Mouse (Mus musculus): ENCODE data around the gene Tanc1. TPM values are rescaled to one million over a fixed set of nuclear protein-coding genes. Genes with fewer than 3 reads are reported as not detected.

Gene Tanc1
- polyA plus RNA-seq, 1 experiment from 2014 or later = 14.4 TPM

DNA sequence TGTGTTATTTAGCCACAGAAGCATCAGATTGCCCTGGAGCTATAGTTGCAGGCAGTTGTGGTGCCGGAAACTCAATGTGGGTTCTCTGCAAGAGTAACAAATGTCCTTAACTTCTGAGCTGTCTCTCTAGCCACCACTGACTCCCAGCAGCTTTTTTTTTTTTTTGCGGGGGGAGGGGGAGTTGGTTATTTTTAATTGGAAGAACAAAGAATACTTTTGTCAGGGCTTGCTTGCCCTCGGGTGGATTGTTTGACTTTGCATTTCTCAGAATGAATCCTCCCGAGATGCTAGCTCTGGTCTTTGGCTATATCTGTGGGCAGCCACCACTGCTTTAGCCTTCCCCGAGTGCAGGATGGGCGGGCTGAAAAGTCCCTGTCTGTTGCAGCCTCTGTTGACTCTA is 139.3 kb downstream of the Tanc1 start:
- ATAC-seq (ENCODE audit: insufficient read depth, low FRiP score, low TSS enrichment) (no peak), DNase-seq (ENCODE audit: low spot score) (no peak)
- Histone ChIP-seq H3K4me2 (ENCODE audit: low read depth) (no peak overlapping the region), H3K9ac (ENCODE audit: low read length) (no peak overlapping the region), H3K36me3 (ENCODE audit: control insufficient read depth, insufficient read depth, low read length) (peaks cover 2% of the 10 kb centered on the region; the same call in 1 of the 2 replicates), H3K9me3 (ENCODE audit: control insufficient read depth, low read length) (no peaks in the 10 kb centered on the region), H3K4me3 (ENCODE audit: low read depth, low read length) (no peak overlapping the region), H3K4me1 (ENCODE audit: control insufficient read depth, insufficient read depth, low read length) (no peaks in the 10 kb centered on the region), H3K27me3 (ENCODE audit: control insufficient read depth, insufficient read depth, low read length) (no peaks in the 10 kb centered on the region), H3K27ac (ENCODE audit: low read depth, low read length) (no peak overlapping the region)
- WGBS = 76% methylated on average over 6 of the region's 6 CpGs

DNA sequence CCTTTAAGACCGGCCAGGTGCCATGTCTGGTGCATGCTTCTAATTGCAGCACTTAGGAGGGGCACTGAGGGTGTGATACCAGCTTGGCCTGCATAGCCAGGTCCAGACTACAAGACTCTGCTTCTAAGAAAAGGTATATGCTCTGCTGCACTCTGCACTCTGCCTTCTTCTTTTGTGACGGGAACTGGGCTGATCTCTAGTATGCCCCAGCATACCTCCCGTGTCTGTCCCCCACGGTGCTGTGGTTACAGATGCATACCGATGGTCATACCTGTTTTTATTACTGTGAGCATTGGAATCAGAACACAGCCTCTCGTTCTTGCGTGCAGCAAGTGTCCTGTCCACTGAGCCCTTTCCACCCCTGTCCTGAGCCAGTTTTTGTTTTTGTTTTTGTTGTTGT is 140.3 kb downstream of the Tanc1 start:
- Histone ChIP-seq H3K36me3 (ENCODE audit: control insufficient read depth, insufficient read depth, low read length) (peaks cover 2% of the 10 kb centered on the region; the same call in 1 of the 2 replicates), H3K4me3 (ENCODE audit: low read depth, low read length) (no peak overlapping the region), H3K27ac (ENCODE audit: low read depth, low read length) (no peak overlapping the region), H3K9ac (ENCODE audit: low read length) (no peak overlapping the region), H3K9me3 (ENCODE audit: control insufficient read depth, low read length) (no peaks in the 10 kb centered on the region), H3K4me2 (ENCODE audit: low read depth) (no peak overlapping the region), H3K4me1 (ENCODE audit: control insufficient read depth, insufficient read depth, low read length) (no peaks in the 10 kb centered on the region), H3K27me3 (ENCODE audit: control insufficient read depth, insufficient read depth, low read length) (no peaks in the 10 kb centered on the region)
- WGBS = 85% methylated on average over 7 of the region's 7 CpGs
- ATAC-seq (ENCODE audit: insufficient read depth, low FRiP score, low TSS enrichment) (no peak), DNase-seq (ENCODE audit: low spot score) (no peak)

DNA sequence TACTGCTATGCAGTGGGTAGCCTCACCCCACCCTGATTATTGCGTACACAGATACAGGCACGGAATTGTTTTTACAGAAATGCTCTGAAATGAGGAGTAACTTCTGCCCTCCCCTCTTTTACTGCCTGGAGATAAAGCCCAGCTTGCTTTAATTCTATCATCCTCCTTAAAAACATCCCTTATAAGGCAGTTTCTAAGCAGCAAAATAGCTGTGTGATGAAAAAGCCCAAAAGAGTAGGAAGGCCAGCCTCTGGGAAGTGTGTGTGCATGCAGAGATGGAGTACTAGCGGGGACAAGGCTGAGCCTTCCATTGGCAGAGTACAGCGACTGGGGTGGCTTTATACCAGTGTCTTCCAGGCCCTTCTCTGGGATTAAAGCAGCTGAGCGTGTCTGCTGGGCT is 140.9 kb downstream of the Tanc1 start:
- Histone ChIP-seq H3K4me3 (ENCODE audit: low read depth, low read length) (no peak overlapping the region), H3K4me2 (ENCODE audit: low read depth) (no peak overlapping the region), H3K27ac (ENCODE audit: low read depth, low read length) (no peak overlapping the region), H3K9me3 (ENCODE audit: control insufficient read depth, low read length) (no peaks in the 10 kb centered on the region), H3K4me1 (ENCODE audit: control insufficient read depth, insufficient read depth, low read length) (no peaks in the 10 kb centered on the region), H3K9ac (ENCODE audit: low read length) (no peak overlapping the region), H3K36me3 (ENCODE audit: control insufficient read depth, insufficient read depth, low read length) (peaks cover 2% of the 10 kb centered on the region; the same call in 1 of the 2 replicates), H3K27me3 (ENCODE audit: control insufficient read depth, insufficient read depth, low read length) (no peaks in the 10 kb centered on the region)
- no peak for DNase-seq (ENCODE audit: low spot score)
- 79% methylated on average over 5 of the region's 5 CpGs for WGBS
- no peak for ATAC-seq (ENCODE audit: insufficient read depth, low FRiP score, low TSS enrichment)

DNA sequence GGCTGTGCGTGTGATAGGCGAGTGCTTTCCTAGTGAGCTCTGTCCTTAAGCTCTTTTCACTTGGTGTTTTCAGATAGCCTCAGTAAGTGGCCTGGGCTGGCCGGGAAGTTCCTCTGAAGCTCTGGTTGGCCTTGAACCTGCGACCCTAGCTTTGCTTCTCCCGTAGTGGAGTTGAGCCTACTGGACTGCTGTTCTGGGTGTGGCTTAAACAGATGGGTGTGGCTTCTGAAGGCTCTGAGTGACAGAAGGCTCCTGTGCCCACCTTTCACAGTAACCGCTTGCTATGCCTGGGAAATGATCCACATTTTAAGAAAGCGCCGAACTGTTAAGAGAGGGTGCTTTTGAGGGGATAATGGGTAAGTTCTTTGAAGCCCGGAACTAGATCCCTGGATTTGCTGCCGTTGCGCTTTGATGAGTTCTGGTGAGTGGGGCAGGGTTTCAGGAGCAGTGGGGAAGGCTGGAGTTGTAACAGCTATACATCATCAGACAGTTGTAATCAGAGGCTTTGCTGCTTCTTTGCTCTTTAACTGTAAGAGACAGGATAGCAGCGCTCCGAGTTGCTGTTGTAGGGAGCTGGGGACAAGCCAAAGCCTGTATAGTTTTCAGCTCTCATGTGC is 144.4 kb downstream of the Tanc1 start:
- WGBS = 87% methylated on average over 13 of the region's 13 CpGs
- no peak for DNase-seq (ENCODE audit: low spot score)
- ATAC-seq (ENCODE audit: insufficient read depth, low FRiP score, low TSS enrichment) = no peak
- Histone ChIP-seq H3K36me3 (ENCODE audit: control insufficient read depth, insufficient read depth, low read length) (no peaks in the 10 kb centered on the region), H3K4me1 (ENCODE audit: control insufficient read depth, insufficient read depth, low read length) (0 out of 2 replicates have a peak, but pooled peaks cover 3% of the 10 kb centered on the region), H3K27me3 (ENCODE audit: control insufficient read depth, insufficient read depth, low read length) (no peaks in the 10 kb centered on the region), H3K9ac (ENCODE audit: low read length) (no peak overlapping the region), H3K4me3 (ENCODE audit: low read depth, low read length) (no peak overlapping the region), H3K4me2 (ENCODE audit: low read depth) (no peak overlapping the region), H3K27ac (ENCODE audit: low read depth, low read length) (no peak overlapping the region), H3K9me3 (ENCODE audit: control insufficient read depth, low read length) (no peaks in the 10 kb centered on the region)

DNA sequence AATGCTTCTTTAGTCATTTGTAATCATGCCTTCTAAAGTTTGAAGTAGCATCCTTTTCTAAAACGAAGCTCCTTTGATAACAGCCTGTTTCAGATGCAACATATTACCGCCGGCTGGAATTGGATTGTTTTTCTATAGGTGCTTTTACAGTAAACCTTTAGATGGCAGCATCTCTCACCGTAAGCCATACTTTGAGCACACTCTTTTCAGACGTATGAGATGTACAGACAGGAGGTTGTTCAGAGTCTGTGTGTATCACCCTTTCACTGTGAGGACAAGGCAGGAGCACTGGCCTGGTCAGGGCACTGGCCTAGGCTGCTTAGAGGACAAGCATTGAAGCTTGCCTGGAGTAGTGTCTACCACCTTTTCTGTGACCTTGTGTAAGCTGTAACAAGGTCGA is 145.2 kb downstream of the Tanc1 start:
- Histone ChIP-seq H3K4me3 (ENCODE audit: low read depth, low read length) (no peak overlapping the region), H3K9ac (ENCODE audit: low read length) (no peak overlapping the region), H3K27ac (ENCODE audit: low read depth, low read length) (no peak overlapping the region), H3K4me2 (ENCODE audit: low read depth) (no peak overlapping the region), H3K4me1 (ENCODE audit: control insufficient read depth, insufficient read depth, low read length) (0 out of 2 replicates have a peak, but pooled peaks cover 3% of the 10 kb centered on the region), H3K27me3 (ENCODE audit: control insufficient read depth, insufficient read depth, low read length) (no peaks in the 10 kb centered on the region), H3K36me3 (ENCODE audit: control insufficient read depth, insufficient read depth, low read length) (no peaks in the 10 kb centered on the region), H3K9me3 (ENCODE audit: control insufficient read depth, low read length) (no peaks in the 10 kb centered on the region)
- ATAC-seq (ENCODE audit: insufficient read depth, low FRiP score, low TSS enrichment) = no peak
- no peak for DNase-seq (ENCODE audit: low spot score)
- WGBS = 79% methylated on average over 6 of the region's 6 CpGs

DNA sequence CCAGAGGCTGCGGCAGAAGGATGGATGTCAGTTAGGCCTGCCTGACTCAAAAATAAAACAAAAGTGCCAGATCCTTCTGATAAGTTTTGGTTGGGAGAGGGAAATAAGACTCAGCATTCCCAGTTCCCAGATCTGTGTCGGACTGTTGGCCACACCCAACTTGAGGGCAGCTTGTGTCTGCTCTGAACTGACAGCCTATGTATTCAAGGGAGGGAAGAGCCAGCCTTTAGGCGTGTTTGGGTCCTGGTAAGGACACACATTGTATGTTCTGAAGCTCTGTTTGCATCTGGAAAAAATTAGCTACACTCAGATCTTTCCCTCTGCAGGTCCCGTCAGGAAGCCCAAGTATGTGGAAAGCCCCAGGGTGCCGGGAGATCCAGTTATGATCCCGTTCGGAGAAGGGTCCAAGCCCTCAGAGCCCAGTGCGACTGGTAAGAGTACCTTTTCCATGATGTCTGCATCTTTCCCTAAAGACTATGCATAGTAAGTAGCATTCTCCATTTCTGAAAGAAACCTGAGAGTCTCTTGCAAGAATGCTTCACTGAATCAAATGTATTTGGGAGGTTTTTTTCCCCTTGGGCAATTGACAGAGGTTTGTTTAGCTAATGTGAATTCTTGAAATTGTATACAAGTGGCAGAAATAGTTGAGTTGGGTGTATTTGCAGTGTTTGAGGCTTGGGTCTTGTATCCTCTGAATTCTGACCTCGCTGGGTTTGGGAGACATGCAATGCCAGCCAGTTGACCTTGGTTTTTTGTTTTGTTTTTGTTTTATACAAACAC is 146.5 kb downstream of the Tanc1 start:
- Histone ChIP-seq H3K4me2 (ENCODE audit: low read depth) (no peak overlapping the region), H3K4me3 (ENCODE audit: low read depth, low read length) (no peak overlapping the region), H3K27me3 (ENCODE audit: control insufficient read depth, insufficient read depth, low read length) (no peaks in the 10 kb centered on the region), H3K27ac (ENCODE audit: low read depth, low read length) (no peak overlapping the region), H3K9me3 (ENCODE audit: control insufficient read depth, low read length) (no peaks in the 10 kb centered on the region), H3K36me3 (ENCODE audit: control insufficient read depth, insufficient read depth, low read length) (no peaks in the 10 kb centered on the region), H3K9ac (ENCODE audit: low read length) (no peak overlapping the region), H3K4me1 (ENCODE audit: control insufficient read depth, insufficient read depth, low read length) (0 out of 2 replicates have a peak, but pooled peaks cover 3% of the 10 kb centered on the region)
- DNase-seq (ENCODE audit: low spot score) = no peak
- ATAC-seq (ENCODE audit: insufficient read depth, low FRiP score, low TSS enrichment) = no peak
- 68% methylated on average over 9 of the region's 9 CpGs for WGBS

DNA sequence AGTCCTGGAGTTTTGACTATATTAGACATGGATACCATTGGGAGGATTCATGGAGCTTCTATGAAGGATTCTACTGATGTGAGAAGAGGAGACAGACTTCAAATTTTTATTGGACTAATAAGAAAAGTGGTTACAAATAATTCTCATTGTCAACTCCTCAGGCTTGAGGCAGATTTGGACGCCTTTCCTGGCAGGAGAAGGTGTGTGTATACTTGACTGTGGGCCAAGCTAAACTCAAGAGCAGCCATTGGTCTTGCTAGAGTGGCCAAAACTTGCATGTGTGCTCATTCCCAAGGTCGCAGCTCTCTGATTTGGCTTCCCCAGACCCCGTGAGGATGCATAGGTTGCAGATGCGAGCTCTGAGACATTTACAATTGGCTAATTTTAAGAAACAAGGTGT is 148.9 kb downstream of the Tanc1 start:
- Histone ChIP-seq H3K27me3 (ENCODE audit: control insufficient read depth, insufficient read depth, low read length) (no peaks in the 10 kb centered on the region), H3K4me1 (ENCODE audit: control insufficient read depth, insufficient read depth, low read length) (0 out of 2 replicates have a peak, but pooled peaks cover 3% of the 10 kb centered on the region), H3K4me2 (ENCODE audit: low read depth) (no peak overlapping the region), H3K9ac (ENCODE audit: low read length) (no peak overlapping the region), H3K4me3 (ENCODE audit: low read depth, low read length) (no peak overlapping the region), H3K36me3 (ENCODE audit: control insufficient read depth, insufficient read depth, low read length) (no peaks in the 10 kb centered on the region), H3K9me3 (ENCODE audit: control insufficient read depth, low read length) (no peaks in the 10 kb centered on the region), H3K27ac (ENCODE audit: low read depth, low read length) (no peak overlapping the region)
- DNase-seq (ENCODE audit: low spot score) = no peak
- no peak for ATAC-seq (ENCODE audit: insufficient read depth, low FRiP score, low TSS enrichment)
- 89% methylated on average over 4 of the region's 4 CpGs for WGBS

DNA sequence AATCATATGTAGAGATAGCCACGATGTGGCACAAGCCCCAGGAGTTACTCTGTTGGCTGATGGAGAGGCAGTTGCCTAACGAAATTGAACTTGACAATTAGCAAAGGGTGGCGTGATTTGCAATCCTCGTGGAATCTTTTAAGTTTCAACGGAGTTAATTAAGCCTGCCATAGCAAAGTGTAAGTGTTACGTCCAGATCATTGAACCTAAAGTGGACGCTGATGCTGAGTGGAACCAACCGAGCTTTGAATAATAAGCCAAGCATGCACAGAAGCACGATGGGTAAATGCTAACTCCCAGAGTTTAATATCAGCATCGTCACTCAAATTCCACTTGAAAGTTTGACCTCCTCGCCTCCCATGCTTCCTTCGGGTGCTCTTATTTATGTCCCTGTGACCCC is 149.3 kb downstream of the Tanc1 start:
- Histone ChIP-seq H3K36me3 (ENCODE audit: control insufficient read depth, insufficient read depth, low read length) (no peaks in the 10 kb centered on the region), H3K4me2 (ENCODE audit: low read depth) (no peak overlapping the region), H3K27me3 (ENCODE audit: control insufficient read depth, insufficient read depth, low read length) (no peaks in the 10 kb centered on the region), H3K9me3 (ENCODE audit: control insufficient read depth, low read length) (no peaks in the 10 kb centered on the region), H3K27ac (ENCODE audit: low read depth, low read length) (no peak overlapping the region), H3K4me3 (ENCODE audit: low read depth, low read length) (no peak overlapping the region), H3K4me1 (ENCODE audit: control insufficient read depth, insufficient read depth, low read length) (0 out of 2 replicates have a peak, but pooled peaks cover 3% of the 10 kb centered on the region), H3K9ac (ENCODE audit: low read length) (no peak overlapping the region)
- 58% methylated on average over 12 of the region's 12 CpGs for WGBS
- ATAC-seq (ENCODE audit: insufficient read depth, low FRiP score, low TSS enrichment) = no peak
- no peak for DNase-seq (ENCODE audit: low spot score)

DNA sequence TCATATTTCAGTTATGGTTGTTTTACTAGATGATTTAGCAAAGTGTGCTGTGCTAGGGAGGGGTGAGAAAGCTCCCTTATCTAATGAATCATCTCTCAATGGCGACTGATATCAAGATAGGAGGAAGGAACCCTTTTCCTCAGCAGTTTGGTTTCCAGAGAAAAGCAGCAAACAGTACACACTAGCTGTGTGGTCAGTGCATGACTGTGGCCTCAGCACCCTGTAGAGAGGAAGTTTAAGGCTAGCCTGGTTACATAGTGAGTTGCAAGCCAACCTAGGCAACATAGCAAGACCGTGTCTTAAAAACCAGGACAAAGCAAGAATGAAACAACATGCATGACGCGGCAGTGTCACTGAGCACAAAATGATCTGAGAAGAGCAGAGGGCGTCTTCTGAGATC is 150.4 kb downstream of the Tanc1 start:
- no peak overlapping the region for H3K4me2 ChIP-seq (ENCODE audit: low read depth)
- H3K36me3 ChIP-seq (ENCODE audit: control insufficient read depth, insufficient read depth, low read length) = no peaks in the 10 kb centered on the region
- no peak overlapping the region for H3K4me3 ChIP-seq (ENCODE audit: low read depth, low read length)
- DNase-seq (ENCODE audit: low spot score) (no peak), ATAC-seq (ENCODE audit: insufficient read depth, low FRiP score, low TSS enrichment) (no peak)
- H3K4me1 ChIP-seq (ENCODE audit: control insufficient read depth, insufficient read depth, low read length) = 0 out of 2 replicates have a peak, but pooled peaks cover 3% of the 10 kb centered on the region
- H3K9ac ChIP-seq (ENCODE audit: low read length) = no peak overlapping the region
- WGBS = 91% methylated on average over 5 of the region's 5 CpGs
- H3K9me3 ChIP-seq (ENCODE audit: control insufficient read depth, low read length) = no peaks in the 10 kb centered on the region
- H3K27ac ChIP-seq (ENCODE audit: low read depth, low read length) = no peak overlapping the region
- H3K27me3 ChIP-seq (ENCODE audit: control insufficient read depth, insufficient read depth, low read length) = no peaks in the 10 kb centered on the region

Data from neural tube, embryonic 11.5 days (tissue).